Mouse (Mus musculus) ES-E14 (cell line): ENCODE results near the gene Pcna.
"Not testable (repeated sequence)": the region's sequence is repeated elsewhere in the genome, so short reads cannot be mapped to it uniquely, and the experiment has no call there.

Source experiments
- CHD2 ChIP-seq: IDR thresholded peaks from 2 replicates; pipeline ENCODE4 v1.6.1; 2014; ENCODE audit warnings: mild to moderate bottlenecking, low read depth, low read length, inconsistent platforms
- HCFC1 ChIP-seq: IDR thresholded peaks from 2 replicates; pipeline ENCODE4 v1.6.1; 2012; ENCODE audit warnings: low read length, inconsistent platforms, borderline replicate concordance; ENCODE audit not compliant: insufficient read depth
- MAFK ChIP-seq: IDR thresholded peaks from 2 replicates; pipeline ENCODE4 v1.6.1; 2014; ENCODE audit warnings: mild to moderate bottlenecking, low read depth, low read length, inconsistent platforms; ENCODE audit not compliant: insufficient read depth
- ZC3H11A ChIP-seq: IDR thresholded peaks from 2 replicates; pipeline ENCODE4 v1.6.1; 2012; ENCODE audit warnings: low read depth, mild to moderate bottlenecking, inconsistent platforms, low read length, borderline replicate concordance
- ZNF384 ChIP-seq: IDR thresholded peaks from 2 replicates; pipeline ENCODE4 v1.6.1; 2012; ENCODE audit warnings: low read depth, low read length, inconsistent platforms

DNA sequence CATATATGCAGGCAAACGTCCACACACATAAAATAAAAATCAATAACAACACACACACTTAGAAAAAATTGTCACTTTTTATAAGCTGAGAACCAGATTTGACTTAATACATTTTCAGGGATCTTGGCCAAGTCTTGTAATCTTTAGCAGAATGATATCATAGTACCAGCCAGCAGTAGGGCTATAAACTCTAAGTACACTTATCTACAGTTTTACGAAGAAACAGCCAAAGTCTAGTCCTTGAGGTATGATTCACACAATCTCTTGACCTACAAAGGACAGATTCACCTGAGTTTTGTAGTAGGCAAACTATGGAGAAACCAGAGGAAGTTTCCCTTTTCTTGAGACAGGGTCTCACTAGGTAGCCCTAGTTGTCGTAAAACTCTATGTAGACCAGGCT, 13.7 kb downstream of the Pcna start:
- not testable (repeated sequence) for TF ChIP-seq CHD2, MAFK, ZNF384, HCFC1, ZC3H11A
